Mouse (Mus musculus) spleen, adult 2 months (tissue): Measurements from ENCODE around the gene Dgki.

Experiments used
- CTCF ChIP-seq: fragments of 200-500 bp; IDR thresholded peaks from 2 replicates; pipeline ENCODE4 v1.5.1; 2011; ENCODE audit warnings: mild to moderate bottlenecking, inconsistent platforms; ENCODE audit not compliant: insufficient read depth, insufficient read length, insufficient replicate concordance; ENCODE audit errors: extremely low read depth
- POLR2A ChIP-seq: fragments of 200-500 bp; IDR thresholded peaks from 2 replicates; pipeline ENCODE4 v1.6.1; 2011; ENCODE audit warnings: low read depth, low read length, inconsistent platforms

DNA sequence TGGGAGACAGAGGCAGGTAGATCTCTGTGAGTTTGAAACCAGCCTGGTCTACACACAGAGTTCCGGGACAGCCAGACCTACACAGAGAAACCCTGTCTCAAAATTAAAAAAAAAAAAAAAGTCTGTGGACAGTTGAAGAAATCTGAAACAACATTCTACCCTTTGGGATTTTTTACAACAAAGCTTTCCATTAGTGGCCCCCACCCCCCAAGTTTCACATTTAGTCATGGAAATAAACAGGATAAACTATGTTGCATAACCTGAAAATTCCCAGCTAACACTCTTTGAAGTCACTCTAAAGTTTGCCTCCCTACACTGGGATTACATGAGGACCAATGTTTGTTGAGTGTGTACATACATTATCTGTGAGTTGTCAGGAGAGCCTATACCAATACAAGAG is 461.2 kb downstream of the Dgki start:
- no peak for TF ChIP-seq POLR2A
- no peak for TF ChIP-seq CTCF
